Mouse (Mus musculus): ENCODE results near the gene Phf21b. TPM values are rescaled to one million over a fixed set of nuclear protein-coding genes. Genes with fewer than 3 reads are reported as not detected.

Gene Phf21b
- polyA plus RNA-seq, 1 experiment from 2014 or later: 0.12 TPM

DNA sequence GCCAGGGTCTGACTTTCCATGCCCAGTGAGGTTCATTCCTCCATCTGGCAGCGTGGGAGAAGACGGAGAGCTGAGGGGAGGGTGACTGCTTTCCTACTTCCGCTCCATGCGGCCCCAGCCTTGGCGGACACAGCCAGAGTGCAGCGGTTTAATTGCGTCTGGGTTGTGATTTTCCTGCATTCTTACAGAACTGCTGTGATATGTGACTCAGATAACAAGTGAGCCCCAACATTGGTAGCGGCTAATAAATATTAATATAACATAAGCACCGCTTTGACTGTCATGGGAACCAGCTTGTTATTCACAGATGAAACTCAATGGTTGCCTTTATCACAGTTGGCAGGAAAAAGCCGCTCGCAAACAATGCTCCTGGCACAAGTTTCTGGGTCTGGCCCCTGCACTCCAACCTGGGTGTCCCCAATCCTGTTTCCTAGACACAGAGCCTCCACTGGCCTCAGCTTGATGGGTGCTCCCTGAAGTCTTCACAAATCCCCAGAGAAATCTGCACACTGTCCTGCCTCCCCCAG, 43.0 kb downstream of the Phf21b start:
- H3K27ac ChIP-seq: no peak overlapping the region
- no peak overlapping the region for H3K4me3 ChIP-seq (replicated peaks)
- no peak overlapping the region for H3K4me2 ChIP-seq
- H3K4me1 ChIP-seq (replicated peaks): no peaks in the 10 kb centered on the region
- no peak for DNase-seq
- H3K9me3 ChIP-seq (replicated peaks): no peaks in the 10 kb centered on the region
- no peaks in the 10 kb centered on the region for H3K27me3 ChIP-seq
- H3K36me3 ChIP-seq: no peaks in the 10 kb centered on the region
- ATAC-seq (ENCODE audit: low read depth): no peak
- WGBS (ENCODE audit: insufficient replicate concordance): 81% methylated on average over 11 of the region's 11 CpGs
- H3K9ac ChIP-seq: no peak overlapping the region

GRCm38 (mm10) chr15:84811126-84811525, 44.7 kb downstream of the Phf21b start:
- Histone ChIP-seq H3K9me3 (replicated peaks) (no peaks in the 10 kb centered on the region), H3K4me1 (replicated peaks) (no peaks in the 10 kb centered on the region), H3K27me3 (no peaks in the 10 kb centered on the region), H3K9ac (no peak overlapping the region), H3K36me3 (no peaks in the 10 kb centered on the region), H3K4me2 (no peak overlapping the region), H3K4me3 (replicated peaks) (no peak overlapping the region), H3K27ac (no peak overlapping the region)
- no peak for ATAC-seq (ENCODE audit: low read depth)
- DNase-seq: no peak
- WGBS (ENCODE audit: insufficient replicate concordance): 50% methylated on average over 5 of the region's 5 CpGs

GRCm38 (mm10) chr15:84809275-84809952, 46.4 kb downstream of the Phf21b start:
- H3K4me2 ChIP-seq: no peak overlapping the region
- no peaks in the 10 kb centered on the region for H3K36me3 ChIP-seq
- H3K9ac ChIP-seq: no peak overlapping the region
- no peak overlapping the region for H3K4me3 ChIP-seq (replicated peaks)
- H3K4me1 ChIP-seq (replicated peaks): no peaks in the 10 kb centered on the region
- 60% methylated on average over 21 of the region's 21 CpGs for WGBS (ENCODE audit: insufficient replicate concordance)
- H3K9me3 ChIP-seq (replicated peaks): no peaks in the 10 kb centered on the region
- no peak for ATAC-seq (ENCODE audit: low read depth)
- no peak for DNase-seq
- H3K27ac ChIP-seq: no peak overlapping the region
- H3K27me3 ChIP-seq: no peaks in the 10 kb centered on the region

- WGBS (ENCODE audit: insufficient replicate concordance): 45% methylated on average over 3 of the region's 3 CpGs
- Histone ChIP-seq H3K4me1 (replicated peaks) (no peaks in the 10 kb centered on the region), H3K27me3 (no peaks in the 10 kb centered on the region), H3K9ac (no peak overlapping the region), H3K9me3 (replicated peaks) (no peaks in the 10 kb centered on the region), H3K4me3 (replicated peaks) (no peak overlapping the region), H3K36me3 (no peaks in the 10 kb centered on the region), H3K27ac (no peak overlapping the region), H3K4me2 (no peak overlapping the region)
- DNase-seq: peak; percentile 4
- no peak for ATAC-seq (ENCODE audit: low read depth)
These were observed 52.2 kb downstream of the Phf21b start for GRCm38 (mm10) chr15:84803685-84804084.

- H3K4me3 ChIP-seq (replicated peaks): no peak overlapping the region
- WGBS (ENCODE audit: insufficient replicate concordance): 73% methylated on average over 5 of the region's 5 CpGs
- ATAC-seq (ENCODE audit: low read depth) (no peak), DNase-seq (no peak)
- no peak overlapping the region for H3K27ac ChIP-seq
- no peak overlapping the region for H3K9ac ChIP-seq
- no peaks in the 10 kb centered on the region for H3K27me3 ChIP-seq
- H3K36me3 ChIP-seq: 0 out of 2 replicates have a peak, but pooled peaks cover 2% of the 10 kb centered on the region
- H3K4me2 ChIP-seq: no peak overlapping the region
- no peaks in the 10 kb centered on the region for H3K9me3 ChIP-seq (replicated peaks)
- H3K4me1 ChIP-seq (replicated peaks): no peaks in the 10 kb centered on the region
These were observed 55.7 kb downstream of the Phf21b start for GRCm38 (mm10) chr15:84800132-84800531.

DNA sequence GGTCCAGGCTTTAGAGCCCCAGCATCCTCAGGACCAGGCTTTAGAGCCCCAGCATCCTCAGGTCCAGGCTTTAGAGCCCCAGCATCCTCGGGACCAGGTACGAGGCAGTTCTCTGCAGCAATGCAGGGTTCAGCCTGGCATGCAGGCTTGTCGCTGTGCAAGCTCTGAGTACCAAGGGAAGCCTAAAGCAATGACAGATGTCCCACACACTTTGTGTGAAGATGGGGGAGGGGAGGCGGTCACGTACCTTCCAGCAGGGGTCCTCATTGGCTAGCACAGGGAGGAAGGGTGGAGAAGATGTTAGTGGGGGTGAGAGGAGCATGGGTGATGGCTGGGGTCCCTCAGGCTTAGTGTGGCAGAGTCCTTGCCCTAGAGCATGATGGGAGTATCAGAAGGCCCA, 62.2 kb downstream of the Phf21b start:
- Histone ChIP-seq H3K4me3 (replicated peaks) (no peak overlapping the region), H3K27ac (no peak overlapping the region), H3K9ac (no peak overlapping the region), H3K9me3 (replicated peaks) (no peaks in the 10 kb centered on the region), H3K4me1 (replicated peaks) (no peaks in the 10 kb centered on the region), H3K27me3 (no peaks in the 10 kb centered on the region), H3K4me2 (no peak overlapping the region), H3K36me3 (0 out of 2 replicates have a peak, but pooled peaks cover 2% of the 10 kb centered on the region)
- ATAC-seq (ENCODE audit: low read depth) (no peak), DNase-seq (no peak)
- WGBS (ENCODE audit: insufficient replicate concordance): 63% methylated on average over 5 of the region's 5 CpGs

DNA sequence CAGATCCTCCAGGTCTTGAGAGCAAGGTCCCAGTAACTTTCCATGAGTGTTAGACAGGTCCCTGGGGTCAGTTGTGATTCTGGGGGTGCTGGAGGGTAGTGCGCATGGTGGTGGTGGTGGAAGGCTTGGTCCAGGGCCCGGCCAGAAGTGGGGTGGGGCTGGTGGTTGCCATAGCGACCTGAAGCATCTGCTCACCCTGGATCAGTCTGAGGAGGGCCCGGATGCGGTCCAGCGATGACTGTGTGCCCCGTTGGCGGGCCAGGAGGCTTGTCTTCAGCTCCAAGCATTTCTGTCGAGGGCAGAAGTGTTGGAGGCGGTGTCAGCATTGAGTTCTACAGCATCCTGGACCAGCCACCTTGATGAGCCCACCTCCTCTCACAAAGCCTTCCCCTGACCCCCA, 68.7 kb downstream of the Phf21b start:
- DNase-seq: no peak
- Histone ChIP-seq H3K27me3 (no peaks in the 10 kb centered on the region), H3K27ac (no peak overlapping the region)

GRCm38 (mm10) chr15:84784812-84785211, 71.0 kb downstream of the Phf21b start:
- Histone ChIP-seq H3K4me1 (replicated peaks) (no peaks in the 10 kb centered on the region), H3K9ac (no peak overlapping the region), H3K27ac (no peak overlapping the region), H3K27me3 (no peaks in the 10 kb centered on the region), H3K36me3 (no peaks in the 10 kb centered on the region), H3K4me3 (replicated peaks) (no peak overlapping the region), H3K9me3 (replicated peaks) (no peaks in the 10 kb centered on the region), H3K4me2 (no peak overlapping the region)
- DNase-seq (no peak), ATAC-seq (ENCODE audit: low read depth) (no peak)
- 86% methylated on average over 16 of the region's 16 CpGs for WGBS (ENCODE audit: insufficient replicate concordance)

More for the DNA sequence above, 68.7 kb downstream of the Phf21b start:
- Histone ChIP-seq H3K4me2 (no peak overlapping the region), H3K36me3 (no peaks in the 10 kb centered on the region), H3K9me3 (replicated peaks) (no peaks in the 10 kb centered on the region), H3K9ac (no peak overlapping the region), H3K4me1 (replicated peaks) (no peaks in the 10 kb centered on the region), H3K4me3 (replicated peaks) (no peak overlapping the region)
- WGBS (ENCODE audit: insufficient replicate concordance): 75% methylated on average over 10 of the region's 10 CpGs
- no peak for ATAC-seq (ENCODE audit: low read depth)

DNA sequence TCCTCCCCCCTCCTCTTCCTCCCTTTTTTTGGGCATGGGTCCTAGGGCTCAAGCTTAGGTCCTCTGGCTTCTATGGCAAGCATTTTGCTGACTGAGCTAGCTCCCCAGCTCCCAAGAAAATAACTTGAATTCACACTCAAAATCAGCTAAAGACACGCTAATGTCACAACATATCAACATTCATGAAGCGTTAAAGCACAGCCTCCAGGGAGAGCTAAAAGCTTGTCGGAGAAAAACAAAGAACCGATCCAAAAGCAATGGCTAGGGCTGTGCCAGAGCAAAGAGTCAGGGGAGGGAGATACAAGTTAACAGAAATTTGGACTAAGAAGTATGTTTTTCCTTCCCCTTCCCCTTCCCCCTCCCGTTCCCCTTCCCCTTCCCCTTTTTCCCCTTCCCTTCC, 77.3 kb downstream of the Phf21b start:
- 47% methylated on average over 5 of the region's 5 CpGs for WGBS (ENCODE audit: insufficient replicate concordance)
- DNase-seq (no peak), ATAC-seq (ENCODE audit: low read depth) (no peak)

DNA sequence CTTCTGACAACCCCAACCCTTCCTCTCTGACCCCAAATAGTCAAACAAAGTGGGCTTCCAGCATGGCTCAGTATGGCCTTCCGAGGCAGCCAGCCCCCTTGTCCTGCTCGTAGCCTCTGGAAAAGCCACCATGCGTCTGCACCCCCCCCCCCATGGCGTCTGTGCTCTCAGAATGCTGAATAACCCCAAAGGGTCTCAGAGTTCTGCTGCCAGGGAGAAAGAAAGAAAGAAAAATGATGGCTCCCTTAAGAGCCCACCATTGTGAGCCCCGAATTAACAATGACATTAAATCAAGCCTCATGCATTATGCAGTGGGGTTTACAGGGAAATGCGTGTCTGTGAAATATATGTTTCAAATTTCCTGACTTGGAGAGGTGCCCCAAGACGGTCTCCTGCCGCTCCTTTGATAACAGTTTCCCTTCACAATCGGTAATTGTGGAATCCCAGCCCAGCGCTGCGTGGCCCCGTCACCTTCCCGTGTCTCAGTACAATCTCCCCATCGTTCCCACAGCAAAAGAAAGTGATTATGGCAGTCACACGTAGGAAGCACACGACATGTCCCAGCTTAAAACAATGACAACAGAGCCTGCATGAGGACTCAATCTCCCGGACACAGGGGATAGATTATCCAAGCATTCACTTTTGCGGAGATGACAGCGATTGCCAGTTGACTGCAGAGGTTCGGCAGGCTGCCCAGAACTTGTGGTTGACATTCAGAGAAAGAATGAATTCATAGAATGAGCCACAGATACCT, 80.3 kb downstream of the Phf21b start:
- 58% methylated on average over 20 of the region's 20 CpGs for WGBS (ENCODE audit: insufficient replicate concordance)

More for the DNA sequence above, 77.3 kb downstream of the Phf21b start:
- Histone ChIP-seq H3K4me3 (replicated peaks) (no peak overlapping the region), H3K9me3 (replicated peaks) (no peaks in the 10 kb centered on the region), H3K27ac (no peak overlapping the region), H3K27me3 (no peaks in the 10 kb centered on the region), H3K4me2 (no peak overlapping the region), H3K4me1 (replicated peaks) (no peaks in the 10 kb centered on the region), H3K36me3 (no peaks in the 10 kb centered on the region), H3K9ac (no peak overlapping the region)

GRCm38 (mm10) chr15:84772191-84773111, 83.4 kb downstream of the Phf21b start:
- Histone ChIP-seq H3K36me3 (no peaks in the 10 kb centered on the region), H3K4me2 (no peak overlapping the region), H3K9ac (no peak overlapping the region), H3K9me3 (replicated peaks) (no peaks in the 10 kb centered on the region), H3K27me3 (no peaks in the 10 kb centered on the region), H3K27ac (no peak overlapping the region), H3K4me1 (replicated peaks) (no peaks in the 10 kb centered on the region), H3K4me3 (replicated peaks) (no peak overlapping the region)
- ATAC-seq (ENCODE audit: low read depth) (no peak), DNase-seq (no peak)
- 70% methylated on average over 21 of the region's 21 CpGs for WGBS (ENCODE audit: insufficient replicate concordance)

More for the DNA sequence above, 80.3 kb downstream of the Phf21b start:
- Histone ChIP-seq H3K27ac (no peak overlapping the region), H3K27me3 (no peaks in the 10 kb centered on the region), H3K9me3 (replicated peaks) (no peaks in the 10 kb centered on the region), H3K4me2 (no peak overlapping the region), H3K9ac (no peak overlapping the region), H3K4me1 (replicated peaks) (no peaks in the 10 kb centered on the region), H3K4me3 (replicated peaks) (no peak overlapping the region), H3K36me3 (no peaks in the 10 kb centered on the region)
- DNase-seq (no peak), ATAC-seq (ENCODE audit: low read depth) (no peak)
